Mouse (Mus musculus) CH12.LX (cell line): ENCODE measurements around the gene Trabd2b. TPM values are rescaled to one million over a fixed set of nuclear protein-coding genes. Genes with fewer than 3 reads are reported as not detected.

Source experiments
- DNase-seq: peaks from one replicate; pipeline ENCODE4 v3.0.0-alpha.2; 2013; ENCODE audit errors: extremely low read depth
- H3K27ac ChIP-seq: 2 replicates; pipeline ENCODE4 v1.5.1; 2012; ENCODE audit warnings: low read depth, mild to moderate bottlenecking, control low read depth, moderate library complexity; ENCODE audit not compliant: insufficient read depth
- H3K27me3 ChIP-seq: replicated peaks from 2 replicates; pipeline ENCODE3; 2012; ENCODE audit warnings: inconsistent platforms
- H3K36me3 ChIP-seq, 2 experiments: replicated peaks in 1 of 2; 2 replicates each; pipeline versions ENCODE3 to v1.6.1; 2012; ENCODE audit warnings: inconsistent platforms in 1 of 2, low read length in 1 of 2, mild to moderate bottlenecking in 1 of 2, mixed read lengths in 1 of 2, moderate library complexity in 1 of 2; ENCODE audit not compliant: control insufficient read depth in 1 of 2, insufficient read depth in 1 of 2
- H3K4me1 ChIP-seq, 2 experiments: 2 replicates each; pipeline ENCODE4 v1.6.1; 2012; ENCODE audit warnings: inconsistent platforms in 1 of 2, moderate library complexity in 1 of 2; ENCODE audit not compliant: insufficient read depth in 2 of 2, control insufficient read depth in 1 of 2
- H3K4me2 ChIP-seq: 2 replicates; pipeline ENCODE4 v1.6.1; 2012; ENCODE audit warnings: low read depth, mild to moderate bottlenecking, control low read depth; ENCODE audit not compliant: poor library complexity, insufficient read depth, severe bottlenecking
- H3K4me3 ChIP-seq, 3 experiments: fragments of 150-350 bp in 1 of 3; sonication (generic) in 1 of 3; replicated peaks in 1 of 3; 2 replicates each; pipeline versions ENCODE3 to v1.5.1; 2011 to 2012; ENCODE audit warnings: low read depth in 2 of 3, low read length in 2 of 3, mild to moderate bottlenecking in 2 of 3, moderate library complexity in 2 of 3, control low read depth in 1 of 3, improper control_type of control experiment in 1 of 3, inconsistent platforms in 1 of 3, mixed read lengths in 1 of 3; ENCODE audit not compliant: poor library complexity in 1 of 3
- H3K79me2 ChIP-seq: replicated peaks from 2 replicates; pipeline ENCODE4 v1.6.1; 2012; ENCODE audit warnings: mild to moderate bottlenecking, moderate library complexity; ENCODE audit not compliant: control insufficient read depth, poor library complexity, insufficient read depth, severe bottlenecking; ENCODE audit errors: extremely low read depth
- H3K9ac ChIP-seq: 2 replicates; pipeline ENCODE4 v1.6.1; 2012; ENCODE audit warnings: low read depth, mild to moderate bottlenecking, control low read depth, moderate library complexity; ENCODE audit not compliant: insufficient read depth
- H3K9me3 ChIP-seq: replicated peaks from 2 replicates; pipeline ENCODE3; 2012; ENCODE audit warnings: low read length, inconsistent platforms, mixed read lengths
- EP300 ChIP-seq: IDR thresholded peaks from 2 replicates; pipeline ENCODE4 v1.6.1; 2011; ENCODE audit warnings: low read length, improper control_type of control experiment
- MAFK ChIP-seq: IDR thresholded peaks from 2 replicates; pipeline ENCODE4 v1.6.1; 2011; ENCODE audit warnings: low read length, improper control_type of control experiment; ENCODE audit not compliant: insufficient replicate concordance
- MXI1 ChIP-seq: IDR thresholded peaks from 2 replicates; pipeline ENCODE4 v1.6.1; 2011; ENCODE audit warnings: mild to moderate bottlenecking, low read depth, low read length, improper control_type of control experiment
- NRF1 ChIP-seq: IDR thresholded peaks from 2 replicates; pipeline ENCODE4 v1.6.1; 2014; ENCODE audit warnings: low read depth, mild to moderate bottlenecking, inconsistent platforms, low read length, improper control_type of control experiment, moderate library complexity
- RAD21 ChIP-seq: IDR thresholded peaks from 2 replicates; pipeline ENCODE4 v1.6.1; 2011; ENCODE audit warnings: low read depth, mild to moderate bottlenecking, low read length, improper control_type of control experiment, moderate library complexity
- ZKSCAN1 ChIP-seq: IDR thresholded peaks from 2 replicates; pipeline ENCODE4 v1.6.1; 2012; ENCODE audit warnings: low read depth, inconsistent platforms, low read length, improper control_type of control experiment, borderline replicate concordance
- dilution Hi-C: fragments of 300-500 bp; cut with MboI; formaldehyde crosslinking; loops from 2 replicates; pipeline ENCODE4 v1.14.3; 2020; ENCODE audit warnings: low sequenced_read_pairs; ENCODE audit not compliant: extremely low pct_unique_long_range_greater_than_20kb, extremely low pct_ligation_motif_present
- in situ Hi-C: fragments of 300-500 bp; cut with MboI; formaldehyde crosslinking; loops from 3 replicates; pipeline ENCODE4 v1.14.3; 2019; ENCODE audit warnings: low sequenced_read_pairs, low pct_ligation_motif_present, low pct_unique_long_range_greater_than_20kb, mixed read lengths
- polyA plus RNA-seq: library from polyadenylated mRNA; unstranded; fragments of >175 nt; gene quantifications from 2 replicates; pipeline ENCODE4 v1.2.1, GENCODE M21; 2012; ENCODE audit warnings: low read depth; ENCODE audit not compliant: insufficient read length
- total RNA-seq, 2 experiments: library from RNA; depleted of rRNA; stranded (reverse); fragments of 300-350 nt in 1 of 2; fragments of >200 nt in 1 of 2; gene quantifications; 2 replicates each; pipeline ENCODE4 v1.2.3; 2012 to 2014

The Trabd2b gene
- total and polyA plus RNA-seq, 3 experiments = not detected

GRCm38 (mm10) chr4:114385236-114385635 lies 21.3 kb upstream of the Trabd2b start:
- Histone ChIP-seq H3K4me1 (no peaks in the 10 kb centered on the region), H3K36me3 (no peaks in the 10 kb centered on the region)

GRCm38 (mm10) chr4:114386395-114386811 lies 20.1 kb upstream of the Trabd2b start:
- Histone ChIP-seq H3K36me3 (no peaks in the 10 kb centered on the region), H3K79me2 (no peaks in the 10 kb centered on the region), H3K4me1 (no peaks in the 10 kb centered on the region), H3K9me3 (no peaks in the 10 kb centered on the region), H3K9ac (no peak overlapping the region), H3K4me3 (no peak overlapping the region), H3K4me2 (no peak overlapping the region), H3K27ac (no peak overlapping the region), H3K27me3 (peaks cover 23% of the 10 kb centered on the region)
- in situ Hi-C loops = no loop called here
- no peak for DNase-seq
- dilution Hi-C loops = no loop called here
- TF ChIP-seq MAFK (no peak), MXI1 (no peak), ZKSCAN1 (no peak), RAD21 (no peak)

More at GRCm38 (mm10) chr4:114385236-114385635, 21.3 kb upstream of the Trabd2b start:
- peaks cover 18% of the 10 kb centered on the region for H3K27me3 ChIP-seq
- no peaks in the 10 kb centered on the region for H3K79me2 ChIP-seq
- TF ChIP-seq NRF1 (no peak), EP300 (no peak)
- TF ChIP-seq, all 38 proteins: peak for 0
- Histone ChIP-seq H3K4me3 (no peak overlapping the region), H3K9me3 (no peaks in the 10 kb centered on the region), H3K9ac (no peak overlapping the region), H3K27ac (no peak overlapping the region), H3K4me2 (no peak overlapping the region)
- in situ Hi-C loops = no loop called here
- dilution Hi-C loops = no loop called here
- no peak for DNase-seq

- Histone ChIP-seq H3K9ac (no peak overlapping the region), H3K4me2 (no peak overlapping the region), H3K9me3 (no peaks in the 10 kb centered on the region), H3K79me2 (no peaks in the 10 kb centered on the region), H3K27me3 (peaks cover 24% of the 10 kb centered on the region), H3K4me1 (no peaks in the 10 kb centered on the region), H3K36me3 (no peaks in the 10 kb centered on the region), H3K4me3 (no peak overlapping the region), H3K27ac (no peak overlapping the region)
- DNase-seq = no peak
- TF ChIP-seq RAD21 = no peak
- in situ Hi-C loops (no loop called here), dilution Hi-C loops (no loop called here)
Measured at GRCm38 (mm10) chr4:114387527-114388135, 18.9 kb upstream of the Trabd2b start.
